Mouse (Mus musculus) spleen, postnatal 36 days (tissue): ENCODE data around the gene Gemin4.
"Not testable (repeated sequence)": the region's sequence is repeated elsewhere in the genome, so short reads cannot be mapped to it uniquely, and the experiment has no call there.

ENCODE experiments used
- DNase-seq, 2 experiments: peaks; one replicate each; pipeline ENCODE4 v3.0.0; 2022; ENCODE audit warnings: low spot score in 2 of 2, mixed read lengths in 1 of 2

Gene Gemin4

DNA sequence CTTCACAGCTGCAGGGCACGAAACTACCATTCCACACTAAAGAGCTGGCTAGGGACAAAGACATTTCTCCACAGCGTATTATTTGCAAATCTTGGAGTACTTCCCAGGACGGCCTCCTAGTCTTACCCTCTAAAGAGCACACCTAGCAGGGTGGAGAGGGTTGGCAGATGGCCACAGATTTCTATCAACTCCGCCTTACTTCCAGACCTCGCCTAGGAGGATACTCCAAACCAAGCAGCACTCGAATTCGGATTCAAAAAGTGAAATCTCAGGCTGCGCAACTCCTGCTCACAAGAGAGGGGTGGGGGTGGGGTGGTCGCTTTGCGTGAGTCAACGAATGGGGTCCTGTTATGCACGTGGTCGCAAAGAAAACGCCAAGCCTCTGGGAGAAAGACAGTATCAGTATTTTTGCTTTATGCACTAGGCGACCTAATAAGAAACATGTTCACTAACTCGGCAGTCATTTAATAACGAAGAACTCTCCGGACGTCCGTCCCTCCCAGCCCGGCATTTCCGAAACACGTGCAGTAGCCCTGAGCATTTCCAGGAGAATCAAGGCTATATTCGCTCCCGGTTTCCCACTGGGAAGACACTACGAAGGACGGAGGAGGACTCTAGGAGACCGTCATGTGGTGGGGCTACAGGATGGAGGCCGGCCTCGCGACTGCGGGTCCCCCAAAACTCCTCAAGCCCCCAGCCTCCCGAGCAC is 629 bp downstream of the Gemin4 start:
- DNase-seq, result no peak

DNA sequence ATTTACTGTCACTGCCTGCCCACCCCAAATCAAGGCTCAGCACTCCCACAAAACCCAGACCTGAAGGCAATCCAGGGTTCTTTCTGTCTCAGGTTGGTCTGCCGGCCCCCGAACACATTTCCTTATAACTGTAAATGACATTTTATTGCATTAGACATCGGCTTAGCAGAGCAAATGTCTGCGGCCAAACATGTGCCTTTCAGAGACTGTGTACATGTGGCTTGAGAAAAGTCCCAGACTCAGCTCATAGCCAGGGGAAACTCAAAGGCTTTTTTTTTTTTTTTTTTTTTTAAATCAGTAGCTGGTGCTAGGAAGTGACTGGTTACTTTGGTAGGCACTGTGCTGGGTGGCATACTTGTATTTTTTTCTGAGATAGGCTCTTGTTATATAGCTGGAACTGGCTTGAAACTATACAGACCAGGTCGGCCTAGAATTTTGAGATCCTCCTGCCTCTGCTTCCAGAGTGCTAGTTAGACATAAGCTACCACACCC is 1.4 kb downstream of the Gemin4 start:
- DNase-seq, result no peak

DNA sequence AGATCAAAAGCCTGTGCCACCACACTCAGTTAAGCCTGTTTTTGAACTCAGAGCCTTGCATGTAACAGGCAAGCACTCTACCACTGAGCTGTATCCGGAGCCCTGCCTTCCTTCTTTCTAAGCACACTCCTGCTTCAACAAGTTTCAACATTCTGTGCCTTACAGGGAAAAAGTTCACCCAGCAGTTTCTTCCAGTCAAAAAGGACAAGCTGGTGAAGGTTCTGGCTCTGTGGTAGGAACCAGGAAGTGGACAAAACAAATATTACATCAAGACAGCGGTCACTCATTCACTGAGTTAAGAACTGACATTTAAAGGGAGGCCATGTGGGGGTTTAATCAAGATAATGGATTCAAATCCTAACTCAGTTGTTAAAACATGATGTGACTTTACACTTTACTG is 2.5 kb downstream of the Gemin4 start:
- no peak for DNase-seq

DNA sequence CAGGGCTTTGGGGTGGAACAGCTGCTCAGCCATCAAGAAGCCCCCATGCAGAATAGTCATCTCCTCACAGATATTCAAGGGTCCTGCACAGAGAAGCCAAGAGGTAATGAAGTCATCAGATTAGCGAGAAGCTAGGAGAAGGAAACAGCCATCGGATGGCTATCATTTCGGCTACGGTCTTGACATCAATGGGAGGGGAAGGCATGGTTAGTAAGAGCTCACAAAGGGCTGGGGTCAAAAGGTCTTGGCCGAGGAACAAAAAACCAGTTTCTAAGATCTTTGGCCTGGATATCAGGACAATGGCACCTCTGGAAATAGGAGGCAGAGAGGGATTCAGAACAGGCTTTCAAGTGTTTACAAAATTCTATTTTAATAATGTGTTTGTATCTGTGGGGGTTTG is 3.6 kb downstream of the Gemin4 start:
- DNase-seq, result no peak

DNA sequence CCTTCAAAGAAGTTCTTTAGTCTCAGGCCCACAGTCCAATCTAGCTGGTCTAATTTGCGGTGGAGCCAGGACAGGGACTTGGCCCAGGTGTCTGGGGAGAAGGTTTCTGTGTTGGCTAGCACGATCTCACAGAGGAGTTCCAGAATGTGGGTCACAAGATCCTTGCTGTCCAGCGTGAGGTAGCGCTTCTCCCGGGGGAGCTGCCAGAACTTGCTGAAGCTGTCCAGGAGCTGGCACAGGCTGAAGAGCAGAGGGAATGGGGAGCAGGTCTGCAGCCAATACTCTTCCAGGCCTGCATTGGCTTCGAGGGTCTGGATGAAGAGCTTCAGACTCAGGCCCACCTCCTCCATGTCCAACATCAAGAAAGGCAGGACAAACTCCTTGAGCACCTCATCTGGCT is 5.9 kb downstream of the Gemin4 start:
- not testable (repeated sequence) for DNase-seq

DNA sequence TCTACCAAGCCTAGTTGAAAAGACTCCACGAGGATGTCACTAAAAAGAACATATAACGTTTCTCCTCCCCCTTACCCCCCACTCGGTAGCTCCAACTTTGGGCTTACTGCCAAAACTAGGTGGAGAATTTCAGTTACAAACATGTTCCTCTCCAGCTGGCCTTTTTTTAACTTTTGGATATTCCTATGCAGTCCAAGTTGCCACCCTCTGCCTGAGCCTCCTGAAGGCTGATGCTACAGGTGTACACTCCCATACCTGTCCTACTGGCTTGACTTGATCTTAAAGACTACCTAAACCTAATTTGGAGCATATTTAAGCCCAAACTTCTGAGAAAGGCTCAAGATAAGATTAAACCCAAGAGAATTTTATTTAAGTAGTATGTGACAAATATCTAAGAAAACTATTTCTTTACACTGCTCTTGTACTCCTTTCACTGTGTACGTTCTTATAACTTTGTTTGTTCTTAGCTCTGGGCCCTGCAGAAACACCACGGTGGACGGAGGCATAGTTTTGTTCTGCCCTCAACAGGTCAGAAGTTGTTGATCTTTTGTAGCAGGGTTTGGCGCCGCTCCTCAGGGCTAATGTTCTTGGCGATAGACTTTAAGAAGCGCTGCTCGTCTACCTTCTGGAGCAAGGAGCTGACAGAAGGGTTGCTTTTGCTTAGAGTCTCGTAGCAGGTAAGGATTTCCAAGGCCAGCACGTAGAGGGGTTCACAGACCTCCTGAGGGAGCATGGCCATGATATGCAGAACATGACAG is 7.1 kb downstream of the Gemin4 start:
- DNase-seq, result no peak

DNA sequence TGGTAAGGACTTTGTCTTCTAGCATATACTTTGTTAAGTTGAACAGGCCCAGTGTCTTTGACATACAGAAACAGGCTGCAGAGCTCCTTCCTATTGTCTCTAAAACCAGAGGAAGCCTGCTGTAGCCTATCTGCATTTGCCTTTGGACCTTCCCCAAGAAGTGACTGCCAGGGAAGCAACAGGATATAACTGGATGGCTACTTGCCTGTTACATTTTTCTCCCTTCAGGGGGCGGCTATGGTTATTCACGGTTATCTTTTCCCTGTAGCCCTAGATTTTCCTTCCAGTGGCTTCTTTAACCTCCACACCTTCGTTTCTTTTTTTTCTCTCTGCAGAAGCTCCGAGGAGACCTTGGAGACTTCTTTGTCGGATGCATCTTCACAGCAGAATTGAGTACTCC is 10.7 kb downstream of the Gemin4 start:
- no peak for DNase-seq

DNA sequence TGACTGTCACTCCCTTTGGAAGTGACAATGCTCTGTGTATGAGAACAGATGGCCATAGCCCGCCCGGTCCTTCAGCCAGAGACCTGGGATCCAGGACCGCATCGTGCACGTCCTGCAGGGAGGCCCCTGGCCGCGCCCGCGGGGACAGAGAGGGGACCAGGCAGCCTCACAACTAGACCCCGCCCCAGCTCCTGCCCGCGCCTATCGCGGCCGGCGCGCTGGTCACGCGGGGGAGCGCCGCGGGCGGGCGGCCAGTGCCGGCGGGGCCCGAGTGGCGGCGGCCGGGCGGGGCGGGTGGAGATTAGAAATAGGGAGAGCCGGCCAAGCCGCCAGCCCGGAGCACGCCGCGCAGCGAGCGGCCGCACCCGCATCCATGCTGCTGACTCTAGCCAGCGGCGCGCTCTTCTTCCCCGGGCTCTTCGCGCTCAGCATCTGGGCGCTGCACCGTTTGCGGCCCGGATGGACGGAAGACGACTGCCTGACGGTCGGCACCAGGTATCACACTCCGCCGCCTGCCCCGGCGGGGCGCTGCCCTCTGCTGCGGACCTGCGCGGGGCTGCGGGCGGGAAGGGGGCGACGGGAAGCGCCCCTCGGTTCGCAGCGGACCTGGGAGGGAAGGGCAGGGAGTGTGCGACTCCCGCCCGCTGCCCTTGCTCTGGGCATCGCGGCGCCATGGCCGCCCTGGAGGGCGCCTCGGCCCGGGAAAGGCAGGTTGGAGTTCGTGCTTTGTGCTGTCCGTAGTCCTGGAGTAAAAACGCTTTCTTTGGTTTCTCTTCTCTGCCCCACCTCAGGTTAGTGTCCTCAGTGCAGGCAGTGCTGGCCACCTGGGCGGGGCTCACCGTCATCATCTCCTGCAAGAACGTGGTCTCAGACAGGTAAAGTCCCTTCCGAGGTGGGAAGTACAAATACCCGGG is 15.4 kb downstream of the Gemin4 start:
- peak; percentile 69 to 73 for DNase-seq

DNA sequence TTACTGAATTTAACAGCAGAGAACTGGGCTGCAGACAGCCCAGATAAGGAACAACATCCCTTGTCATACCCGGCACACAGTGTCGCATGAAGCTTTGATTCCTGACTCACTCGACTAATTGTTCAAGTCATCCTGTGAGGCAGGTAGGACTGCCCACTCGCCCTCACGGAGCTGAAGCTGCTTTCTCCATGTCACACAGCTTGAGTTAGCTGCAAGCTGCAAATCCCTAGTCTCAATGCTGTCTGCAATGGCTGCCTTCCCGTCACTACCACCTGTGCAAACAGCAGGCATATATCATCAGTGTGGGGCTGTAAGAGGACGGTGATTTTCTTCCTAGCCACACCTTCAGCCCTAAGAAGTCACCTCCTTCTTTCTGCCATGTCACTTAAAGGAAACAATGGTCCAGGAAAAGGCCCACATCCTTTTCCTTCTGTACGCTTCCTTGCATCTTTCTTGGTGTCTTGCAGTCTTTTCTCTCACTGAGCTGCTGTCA is 20.4 kb downstream of the Gemin4 start:
- no peak for DNase-seq

DNA sequence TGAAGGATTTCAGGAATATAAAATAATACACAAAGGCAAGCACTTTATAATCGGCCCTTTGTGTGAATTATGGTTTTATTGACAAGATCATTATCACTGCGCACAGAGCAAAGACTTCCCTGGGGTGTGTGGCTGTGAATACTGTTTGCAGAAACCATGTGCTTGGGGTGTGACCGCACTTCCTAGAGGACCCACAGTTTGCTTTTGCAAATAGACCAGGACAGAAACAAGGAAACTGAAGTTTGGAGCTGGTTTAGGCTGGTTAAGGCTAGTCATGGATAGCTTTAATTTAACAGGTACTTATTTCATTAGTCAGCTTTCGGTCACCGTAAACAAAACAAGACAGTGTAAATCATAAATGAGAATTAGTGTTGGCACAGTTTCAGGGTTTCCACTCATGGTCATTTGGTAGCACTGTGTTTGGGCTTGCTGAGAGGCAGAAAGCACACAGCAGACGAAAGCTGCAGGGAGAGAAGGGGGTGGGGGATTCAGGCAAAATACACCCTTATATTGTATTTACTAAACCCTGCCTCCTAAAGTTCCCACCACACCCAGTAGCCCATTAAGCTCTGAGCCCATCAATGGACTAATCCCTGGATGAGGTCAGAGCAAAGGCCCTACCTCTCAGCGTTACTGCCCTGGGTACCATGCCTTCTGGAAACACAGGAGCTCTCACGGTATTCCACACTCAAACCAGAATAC is 21.0 kb downstream of the Gemin4 start:
- no peak for DNase-seq

DNA sequence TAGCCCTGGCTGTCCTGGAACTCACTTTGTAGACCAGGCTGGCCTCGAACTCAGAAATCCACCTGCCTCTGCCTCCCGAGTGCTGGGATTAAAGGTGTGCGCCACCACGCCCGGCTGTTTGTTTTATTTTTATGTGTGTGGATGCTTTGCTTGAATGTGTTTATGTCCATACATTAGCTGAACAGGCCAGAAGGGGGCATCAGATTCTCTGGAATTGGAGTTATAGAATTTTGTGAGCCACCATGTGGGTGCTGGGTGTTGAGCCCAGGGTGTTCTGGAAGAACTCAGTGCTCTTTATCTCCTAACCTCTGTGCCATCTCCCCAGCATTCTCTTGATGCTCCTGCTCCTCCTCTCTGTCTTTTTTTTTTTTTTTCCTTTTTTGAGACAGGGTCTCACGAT is 30.6 kb downstream of the Gemin4 start:
- DNase-seq, result no peak

DNA sequence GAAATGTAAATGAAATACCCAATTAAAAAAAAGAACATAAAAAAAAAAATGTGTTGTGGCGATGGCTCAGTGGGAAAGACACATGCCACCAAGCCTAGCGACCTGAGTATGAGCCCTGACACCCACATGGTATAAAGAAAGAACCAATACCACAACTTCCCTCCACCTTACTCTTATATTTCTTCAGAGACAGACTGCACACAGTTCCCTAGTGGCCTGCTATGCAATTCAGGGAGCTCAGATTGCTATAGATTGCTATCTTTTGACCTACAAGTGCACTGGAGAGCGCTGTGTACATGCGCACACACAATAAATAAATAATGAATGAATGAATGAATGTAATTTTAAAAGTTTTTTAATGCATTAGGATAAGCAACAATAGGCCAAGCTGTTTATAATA is 33.7 kb downstream of the Gemin4 start:
- DNase-seq, result no peak

DNA sequence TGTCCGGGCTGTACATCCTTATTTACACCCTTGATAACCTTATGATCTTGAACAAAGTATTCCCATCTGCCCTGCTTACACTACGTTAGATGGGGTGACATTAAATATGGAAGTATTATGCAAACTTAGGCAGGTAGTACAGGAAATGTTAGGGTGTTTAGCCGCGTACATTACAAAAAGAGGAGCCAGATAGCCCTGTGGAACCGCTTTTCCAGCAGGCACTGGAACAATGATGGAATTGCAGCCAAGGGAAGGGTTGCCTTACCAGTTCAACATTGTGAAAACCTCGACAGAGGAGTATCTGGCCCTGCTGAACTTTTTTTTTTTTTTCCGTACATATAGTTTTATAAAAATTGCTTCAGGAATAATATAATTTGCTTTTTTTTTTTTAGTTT is 37.3 kb downstream of the Gemin4 start:
- DNase-seq, result no peak

DNA sequence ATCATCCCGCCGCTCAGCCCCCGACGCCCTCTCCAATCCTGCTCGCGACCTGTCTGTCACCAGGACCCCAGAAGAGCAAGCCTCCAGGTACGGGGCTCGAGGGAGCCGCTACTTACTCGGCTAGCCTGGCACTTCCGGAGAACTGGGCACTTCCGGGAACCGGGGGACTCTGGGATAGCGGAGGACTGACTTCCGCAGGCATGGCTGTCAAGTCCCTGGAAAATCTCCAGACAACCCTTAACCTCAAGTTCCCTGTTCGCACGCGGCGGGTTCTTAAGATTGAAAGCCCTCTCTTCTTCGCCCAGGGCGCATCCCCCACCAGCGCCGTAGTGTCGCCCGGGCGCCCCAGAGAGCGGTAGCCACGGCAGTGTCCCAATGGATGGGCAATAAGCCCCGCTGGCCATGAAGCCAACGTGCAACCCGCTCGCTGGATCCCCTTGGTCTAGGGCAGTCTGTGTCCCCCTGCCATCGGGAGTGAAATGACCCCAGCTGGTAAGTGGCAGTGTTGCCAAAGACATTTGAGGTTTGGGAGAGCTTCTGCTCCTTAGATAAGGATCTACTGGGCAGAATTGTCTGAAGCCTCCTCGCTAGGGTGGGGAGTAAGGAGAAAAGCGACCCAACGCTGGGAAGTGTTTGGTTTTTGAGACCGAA is 37.8 kb downstream of the Gemin4 start, which contains the start of the genes Vps53 and Fam57a:
Vps53 (minus strand) TSS at position 153 of the 651 bp plus-strand sequence.
Fam57a (plus strand) TSS at position 177 of the 651 bp plus-strand sequence.
- DNase-seq, result peak; percentile 81 to 83

DNA sequence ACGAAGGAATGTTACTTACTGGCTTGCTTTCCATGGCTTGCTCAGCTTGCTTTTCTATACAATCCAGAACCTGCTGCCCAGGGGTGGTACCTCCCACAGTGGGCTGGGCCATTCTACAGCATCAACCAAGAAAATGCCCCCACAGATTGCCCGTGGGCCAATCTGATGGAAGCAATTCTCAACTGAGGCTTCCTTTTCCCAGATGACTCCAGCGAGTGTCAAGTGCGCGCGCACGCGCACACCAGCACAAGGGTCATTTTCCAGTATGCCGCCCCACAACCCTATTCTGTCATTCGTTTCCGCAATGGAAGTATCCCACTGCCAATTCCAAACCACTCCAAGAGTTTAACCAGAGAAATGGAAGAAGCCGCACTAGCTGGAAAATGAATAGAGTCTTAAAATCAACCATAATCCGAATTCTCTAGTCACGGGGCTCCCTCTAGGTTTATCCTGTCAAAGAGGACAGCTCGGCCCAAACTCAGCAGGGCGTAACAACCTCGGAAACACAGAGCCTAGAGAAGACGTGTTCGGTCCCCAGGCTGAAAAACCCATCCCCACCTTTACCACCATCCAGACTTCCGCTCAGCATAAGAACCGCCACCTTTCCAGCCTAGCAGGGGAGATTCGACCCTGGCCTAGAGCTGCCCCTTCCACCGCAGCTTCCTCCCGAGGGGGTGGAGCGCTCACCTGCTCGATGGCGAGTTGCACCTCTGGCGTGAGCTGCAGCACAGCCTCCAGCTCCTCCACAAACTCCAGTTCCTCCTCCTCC is 38.6 kb downstream of the Gemin4 start:
- DNase-seq, result peak in 1 of 2 experiments; percentile 7

DNA sequence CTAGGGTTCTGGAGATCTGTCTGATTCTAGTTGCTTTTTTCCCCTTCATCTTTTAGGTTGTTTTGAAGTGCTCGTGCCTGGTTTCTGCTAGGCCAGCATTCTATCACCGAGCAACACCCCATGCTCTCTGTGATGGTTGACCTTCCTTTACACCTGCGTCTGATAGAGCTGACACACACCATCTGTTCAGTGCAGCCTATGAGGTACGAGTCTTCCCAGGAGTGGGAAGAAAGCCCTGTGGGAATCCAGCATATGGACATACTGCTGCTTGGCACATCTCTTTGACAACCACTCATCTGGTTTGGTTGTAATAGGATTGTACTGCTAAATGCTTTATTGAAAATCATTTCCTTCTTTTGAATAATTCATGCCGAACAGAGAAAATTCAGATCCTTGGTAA is 47.3 kb downstream of the Gemin4 start:
- DNase-seq, result no peak

DNA sequence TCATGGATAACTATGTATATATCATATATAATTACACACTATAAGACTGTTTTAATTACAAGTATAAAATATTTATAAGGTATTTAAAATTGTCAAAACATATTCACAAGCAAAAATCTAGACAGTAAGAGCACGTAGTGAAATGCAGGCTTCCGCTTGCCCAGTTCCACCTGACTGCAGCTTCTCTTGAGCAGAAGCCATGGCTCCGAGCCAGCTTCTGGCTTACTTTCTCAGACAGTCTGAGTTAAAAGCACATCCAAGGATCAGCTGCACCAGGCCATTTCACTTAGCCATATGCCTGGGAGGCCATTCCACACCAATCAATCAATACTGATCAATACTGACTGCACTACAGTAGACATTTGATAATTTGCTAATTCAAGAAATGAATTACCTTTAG is 48.5 kb downstream of the Gemin4 start:
- DNase-seq, result no peak

DNA sequence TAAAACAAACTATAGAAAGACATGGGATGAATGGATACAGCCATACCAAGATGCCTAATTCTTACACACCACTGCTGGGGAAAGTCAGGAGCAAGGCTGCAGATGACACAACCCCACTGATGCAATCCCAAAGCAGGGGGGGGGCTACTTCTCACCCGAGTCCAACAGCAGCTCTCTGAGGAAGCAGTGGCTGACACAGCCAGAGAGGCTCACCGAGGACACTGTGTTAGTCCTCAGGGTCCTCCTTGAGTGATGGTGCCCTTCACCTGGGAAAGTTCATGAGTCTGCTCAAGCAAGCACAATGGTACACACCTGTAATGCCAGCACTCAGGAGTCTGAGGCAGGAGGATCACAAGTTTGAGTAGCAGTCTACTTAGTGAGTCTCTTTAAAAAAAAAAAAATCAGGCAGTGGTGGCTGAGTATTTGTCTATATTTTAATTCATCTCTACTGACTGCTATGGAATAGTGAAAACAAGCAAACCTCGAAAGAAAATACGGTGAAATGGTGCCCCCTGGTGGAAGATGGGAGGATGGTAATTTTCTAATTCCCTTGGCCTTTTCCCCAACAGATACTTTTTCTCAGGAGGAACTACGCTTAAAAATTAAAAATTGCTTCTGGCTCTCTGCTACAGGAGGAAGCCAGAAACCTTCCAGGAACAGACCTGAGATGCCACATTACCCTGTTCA is 50.2 kb downstream of the Gemin4 start:
- peak; percentile 49 to 62 for DNase-seq

DNA sequence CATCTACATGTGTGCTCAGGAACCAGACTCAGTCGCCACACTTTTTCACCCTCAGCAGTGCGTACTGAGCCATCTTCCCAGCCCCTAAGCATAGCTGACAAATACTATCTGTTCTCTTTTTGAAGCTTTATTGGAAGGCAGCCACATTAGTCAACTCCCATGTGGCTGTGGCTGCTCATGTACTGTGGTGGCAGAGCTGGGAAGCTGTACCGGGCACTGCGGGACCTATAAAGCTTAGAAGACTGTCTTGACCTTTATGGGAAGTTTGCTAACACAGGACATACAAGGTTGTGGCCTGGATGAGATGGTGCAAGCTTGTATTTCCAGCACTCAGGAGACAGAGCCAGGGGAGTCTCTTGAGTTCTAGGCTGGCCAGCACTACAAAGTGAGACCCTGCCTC is 50.8 kb downstream of the Gemin4 start:
- no peak for DNase-seq
